Comparison of ENCODE assay signal across 10 mouse cellular contexts in the genomic region with DNA sequence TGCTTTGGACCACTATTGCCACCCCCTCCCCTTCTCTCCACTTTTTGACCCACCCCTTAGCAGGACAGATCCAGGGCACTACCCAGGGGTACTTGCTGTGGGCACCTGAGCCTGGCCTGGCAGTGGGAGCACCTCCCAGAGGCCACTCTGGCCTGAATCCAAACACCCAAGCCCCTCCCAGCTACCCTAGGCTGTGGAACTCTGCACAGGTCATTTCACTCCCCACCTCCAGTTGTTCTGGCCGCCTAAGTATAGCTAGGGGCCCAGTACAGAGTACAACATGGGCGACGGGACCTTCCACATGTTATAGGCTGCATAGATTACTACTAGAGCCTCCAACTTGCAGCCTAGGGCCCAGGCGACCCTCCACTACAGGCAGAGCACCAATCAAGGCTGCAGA. TPM values are rescaled to one million over a fixed set of nuclear protein-coding genes. Genes with fewer than 3 reads are reported as not detected.
DNase-seq lines count a peak whose midpoint lies in the region; ATAC-seq and TF ChIP-seq lines count a peak whose summit lies in the region.
"Had no signal": no experiment of that assay in that cellular context is flagged by ENCODE, and none has a peak within 500 bp of the region (broad histone marks: within the 10 kb centered on the region; RNA-seq: fewer than 3 reads in every experiment).

No protein-coding gene starts in this region.

- no peak for TF ChIP-seq CTCF in kidney, adult 2 months (conservative IDR thresholded peaks at IDR 0.05; ENCODE audit: insufficient read depth, insufficient read length, low read depth, low read length)
- TF ChIP-seq CTCF in MEL (IDR thresholded peaks at IDR 0.05 in 2 of 3, conservative IDR thresholded peaks at IDR 0.05 in 1 of 3; ENCODE audit: control insufficient read depth in 1 of 3, insufficient read depth in 1 of 3, low read depth in 2 of 3, low read length in 3 of 3, poor library complexity in 1 of 3, severe bottlenecking in 1 of 3) = no peak

- TF ChIP-seq RAD21 in MEL (IDR thresholded peaks at IDR 0.05; ENCODE audit: low read depth, low read length) = no peak

- H3K9me3 ChIP-seq in erythroblast, embryonic 14.5 days (ENCODE audit: control insufficient read depth, low read length) = no peaks in the 10 kb centered on the region
- H3K9me3 ChIP-seq in kidney, embryonic 16.5 days (ENCODE audit: low read length) = no peaks in the 10 kb centered on the region
- H3K9me3 ChIP-seq in MEL (replicated peaks; ENCODE audit: insufficient read depth, low read length) = no peaks in the 10 kb centered on the region
- H3K9me3 ChIP-seq in liver, embryonic 11.5 days (ENCODE audit: control insufficient read depth, low read length) = no peaks in the 10 kb centered on the region
- H3K9me3 ChIP-seq: embryonic facial prominence, embryonic 15.5 days; midbrain, embryonic 12.5 days had no signal

- H3K27ac ChIP-seq in kidney, adult 2 months (ENCODE audit: insufficient read depth, low read depth, low read length) = no peak overlapping the region
- H3K27ac ChIP-seq in kidney, embryonic 16.5 days (ENCODE audit: low read length) = no peak overlapping the region; the same call in 1 of the 2 replicates
- H3K27ac ChIP-seq in MEL (ENCODE audit: control insufficient read depth, low read depth, low read length) = no peak overlapping the region
- no peak overlapping the region for H3K27ac ChIP-seq in liver, embryonic 11.5 days (ENCODE audit: low read depth, low read length)
- H3K27ac ChIP-seq: embryonic facial prominence, embryonic 15.5 days; midbrain, embryonic 12.5 days had no signal

- H3K27me3 ChIP-seq in erythroblast, embryonic 14.5 days (ENCODE audit: control insufficient read depth) = no peaks in the 10 kb centered on the region; the same call in 1 of the 2 replicates
- H3K27me3 ChIP-seq in kidney, adult 2 months (replicated peaks; ENCODE audit: control insufficient read depth, insufficient read depth, low read length) = no peaks in the 10 kb centered on the region
- no peaks in the 10 kb centered on the region for H3K27me3 ChIP-seq in kidney, embryonic 16.5 days (ENCODE audit: insufficient read depth, low read length)
- no peaks in the 10 kb centered on the region for H3K27me3 ChIP-seq in MEL (ENCODE audit: control insufficient read depth in 1 of 2, insufficient read depth in 2 of 2, low read length in 2 of 2)
- H3K27me3 ChIP-seq in liver, embryonic 11.5 days (replicated peaks; ENCODE audit: control insufficient read depth, insufficient read depth, low read length) = no peaks in the 10 kb centered on the region; the same call in 1 of the 2 replicates
- H3K27me3 ChIP-seq: embryonic facial prominence, embryonic 15.5 days had no signal

- WGBS in kidney, adult 2 months = 48% methylated on average over 4 of the region's 4 CpGs
- 71% methylated on average over 4 of the region's 4 CpGs for WGBS in kidney, embryonic 16.5 days
- 68% methylated on average over 4 of the region's 4 CpGs for WGBS in liver, embryonic 11.5 days

- no peak for TF ChIP-seq EP300 in MEL (IDR thresholded peaks at IDR 0.05; ENCODE audit: low read depth in 1 of 2, low read length in 2 of 2)

- H3K4me2 ChIP-seq in kidney, embryonic 16.5 days (replicated peaks; ENCODE audit: low read depth, low read length) = no peak overlapping the region
- peak overlapping the region; percentile 91 for H3K4me2 ChIP-seq in liver, embryonic 11.5 days

- no peak for ATAC-seq in erythroblast, adult 5-6 weeks (replicated peaks; ENCODE audit: low FRiP score, poor library complexity, severe bottlenecking)
- ATAC-seq in kidney, embryonic 16.5 days (ENCODE audit: low FRiP score, low TSS enrichment) = no peak
- no peak for ATAC-seq in liver, embryonic 11.5 days (replicated peaks; ENCODE audit: low FRiP score)

- peak; percentile 76 for DNase-seq in kidney, adult 2 months
- DNase-seq in MEL (ENCODE audit: low read depth, low spot score) = no peak
- DNase-seq in liver, embryonic 11.5 days (ENCODE audit: low spot score) = peak; percentile 28
- no peak for DNase-seq in left cerebral cortex, adult 9 months (ENCODE audit: low spot score in 2 of 2)
- no peak for DNase-seq in right cerebral cortex, postnatal 14 days

- H3K36me3 ChIP-seq in erythroblast, embryonic 14.5 days (ENCODE audit: control insufficient read depth) = peaks cover 31% of the 10 kb centered on the region
- H3K36me3 ChIP-seq in kidney, adult 2 months (ENCODE audit: control insufficient read depth, insufficient read depth, low read length) = no peaks in the 10 kb centered on the region
- peaks cover 3% of the 10 kb centered on the region; the same call in 1 of the 2 replicates for H3K36me3 ChIP-seq in kidney, embryonic 16.5 days (ENCODE audit: insufficient read depth, low read length)
- peaks cover 0 to 18% of the 10 kb centered on the region in 2 experiments; a peak in 2 of 4 replicates for H3K36me3 ChIP-seq in MEL (ENCODE audit: control insufficient read depth in 1 of 2, insufficient read depth in 2 of 2, low read length in 2 of 2)
- no peaks in the 10 kb centered on the region for H3K36me3 ChIP-seq in liver, embryonic 11.5 days (ENCODE audit: control insufficient read depth, insufficient read depth, low read length)
- H3K36me3 ChIP-seq: embryonic facial prominence, embryonic 15.5 days; midbrain, embryonic 12.5 days had no signal

- TF ChIP-seq POLR2A in kidney, adult 2 months (IDR thresholded peaks at IDR 0.05; ENCODE audit: low read depth, low read length) = no peak
- no peak for TF ChIP-seq POLR2A in MEL (IDR thresholded peaks at IDR 0.05; ENCODE audit: control insufficient read depth in 1 of 2, insufficient read depth in 1 of 2, low read depth in 1 of 2, low read length in 2 of 2, poor library complexity in 1 of 2)

- H3K79me2 ChIP-seq in MEL (ENCODE audit: control insufficient read depth, insufficient read depth, low read length, poor library complexity) = peaks cover 40% of the 10 kb centered on the region

- H3K4me1 ChIP-seq in erythroblast, embryonic 14.5 days (ENCODE audit: control insufficient read depth) = peaks cover 83% of the 10 kb centered on the region
- H3K4me1 ChIP-seq in kidney, adult 2 months (ENCODE audit: control insufficient read depth, insufficient read depth, low read length) = peaks cover 33% of the 10 kb centered on the region
- peaks cover 62% of the 10 kb centered on the region for H3K4me1 ChIP-seq in kidney, embryonic 16.5 days (ENCODE audit: insufficient read depth, low read length)
- H3K4me1 ChIP-seq in MEL (ENCODE audit: control insufficient read depth in 1 of 2, insufficient read depth in 2 of 2, low read length in 2 of 2) = peaks cover 6 to 38% of the 10 kb centered on the region in 2 experiments
- peaks cover 52% of the 10 kb centered on the region for H3K4me1 ChIP-seq in liver, embryonic 11.5 days (replicated peaks; ENCODE audit: control insufficient read depth, insufficient read depth, low read length)

- peak overlapping the region; percentile 70 for H3K4me3 ChIP-seq in erythroblast, embryonic 14.5 days (replicated peaks)
- no peak overlapping the region for H3K4me3 ChIP-seq in kidney, adult 2 months (ENCODE audit: insufficient read depth, low read depth, low read length)
- H3K4me3 ChIP-seq in kidney, embryonic 16.5 days (ENCODE audit: low read length) = no peak overlapping the region
- peak overlapping the region in 1 of 2 experiments; percentile 79; a peak in 2 of 4 replicates for H3K4me3 ChIP-seq in MEL (ENCODE audit: control insufficient read depth in 1 of 2, insufficient read depth in 1 of 2, low read depth in 2 of 2, low read length in 2 of 2)
- no peak overlapping the region; the same call in 1 of the 2 replicates for H3K4me3 ChIP-seq in liver, embryonic 11.5 days (ENCODE audit: low read depth, low read length)

- H3K9ac ChIP-seq in kidney, embryonic 16.5 days (replicated peaks; ENCODE audit: low read length) = no peak overlapping the region
- H3K9ac ChIP-seq in MEL (ENCODE audit: control insufficient read depth, low read depth, low read length, poor library complexity, severe bottlenecking) = peak overlapping the region; percentile 69
- no peak overlapping the region for H3K9ac ChIP-seq in liver, embryonic 11.5 days (ENCODE audit: low read depth, low read length)
- H3K9ac ChIP-seq: embryonic facial prominence, embryonic 15.5 days; midbrain, embryonic 12.5 days had no signal

TF ChIP-seq in MEL, 35 proteins besides CTCF, POLR2A, EP300 and RAD21:
- TF ChIP-seq MYC (IDR thresholded peaks at IDR 0.05; ENCODE audit: low read depth, low read length) (no peak), TBP (IDR thresholded peaks at IDR 0.05; ENCODE audit: low read depth, low read length) (no peak), MAZ (IDR thresholded peaks at IDR 0.05; ENCODE audit: low read depth, low read length) (no peak), ZNF384 (IDR thresholded peaks at IDR 0.05; ENCODE audit: low read depth, low read length) (peak; percentile 23; the same call in 1 of the 2 replicates)
TF ChIP-seq in MEL: peak in this region for 1.

RNA-seq across cellular contexts. Expression of gene Hs6st1, which starts 1.0 kb away (rescaled TPM):
- 19.5 and 20.5 TPM in 2 replicates for polyA plus RNA-seq in erythroblast, embryonic 14.5 days (2012)
- 82.8 and 141 TPM in 2 replicates for total RNA-seq in erythroblast, adult 5-6 weeks (2015; ENCODE audit: low replicate concordance)
- 123 and 134 TPM in 2 replicates for total RNA-seq in erythroblast, adult 5-6 weeks (2017; ENCODE audit: low replicate concordance)
- 123 and 142 TPM in 2 replicates for polyA plus RNA-seq in kidney, adult 2 months (2012; rRNA removed)
- polyA plus RNA-seq in kidney, embryonic 16.5 days (2015; fragmentation: Nextera tagmentation; extraction: Ambion mirVana) = 8.0 and 8.5 TPM in 2 replicates
- total RNA-seq in MEL (2012; rRNA removed) = 30.3 and 33.0 TPM in 2 replicates
- polyA plus RNA-seq in MEL (2012; ENCODE audit: insufficient read depth in 1 of 2, insufficient read length in 2 of 2, low read depth in 1 of 2, low replicate concordance in 2 of 2, missing spikeins in 1 of 2) = 10 to 100 TPM; 45.7 to 52.0 TPM
- polyA plus RNA-seq in liver, embryonic 11.5 days (2014; fragmentation: Nextera tagmentation; extraction: Ambion mirVana) = 11.1 and 15.0 TPM in 2 replicates

Comparison
In these comparisons a context has a peak if more than half of its experiments do, and no peak if none do; other contexts are left out.
1. DNase-seq: peak in kidney, adult 2 months (single experiment) and liver, embryonic 11.5 days (single experiment); none in MEL (single experiment), left cerebral cortex, adult 9 months (0 of 2) and right cerebral cortex, postnatal 14 days (single experiment).